Mouse (Mus musculus): ENCODE data around the gene Mta2.
A peak's percentile ranks its signal among the peaks of the same experiment; 100 is the strongest.

Mta2 gene

DNA sequence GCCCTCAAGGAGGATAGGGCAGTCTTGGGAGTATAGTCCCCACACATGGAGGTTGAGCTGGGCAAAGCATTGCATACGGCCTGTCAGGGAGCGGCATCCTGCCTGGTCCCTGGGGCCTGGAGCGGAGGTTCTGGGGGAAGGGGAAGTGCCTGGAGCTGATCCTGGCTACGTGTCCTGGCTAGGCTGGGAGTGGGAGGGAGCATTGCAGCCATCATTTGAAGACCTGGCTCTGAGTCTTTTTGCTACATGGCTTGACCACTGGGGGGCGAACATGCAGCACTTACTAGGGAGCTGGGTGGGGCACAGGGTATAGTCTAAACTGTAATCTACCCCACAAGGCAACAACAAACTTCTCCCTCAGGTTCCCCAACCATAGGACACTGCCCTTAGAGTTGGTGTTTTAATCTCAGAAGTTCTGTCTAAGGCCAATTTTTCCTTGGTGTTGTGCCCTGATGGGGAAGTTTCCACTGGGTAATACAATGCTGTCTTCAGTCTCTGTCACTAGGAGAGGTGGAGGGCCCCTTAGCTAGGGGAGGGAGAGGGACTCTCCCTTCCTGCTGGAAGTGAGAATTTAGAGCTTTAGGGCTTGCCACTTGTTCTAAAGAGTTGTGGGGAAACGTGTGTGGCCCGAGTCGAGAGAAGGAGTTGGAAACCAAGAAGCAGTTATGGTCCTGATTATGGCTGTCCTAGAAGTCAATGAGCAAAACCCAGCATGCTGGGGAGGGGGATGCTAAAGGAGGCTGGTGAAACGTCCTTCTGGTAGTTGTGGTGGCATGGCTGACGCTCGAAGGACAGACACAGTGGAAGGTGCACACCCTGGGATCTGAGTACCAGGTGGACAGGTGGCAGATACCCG, 51.3 kb downstream of the Mta2 start:
- DNase-seq (ENCODE audit: low read depth): peak; percentile 71

DNA sequence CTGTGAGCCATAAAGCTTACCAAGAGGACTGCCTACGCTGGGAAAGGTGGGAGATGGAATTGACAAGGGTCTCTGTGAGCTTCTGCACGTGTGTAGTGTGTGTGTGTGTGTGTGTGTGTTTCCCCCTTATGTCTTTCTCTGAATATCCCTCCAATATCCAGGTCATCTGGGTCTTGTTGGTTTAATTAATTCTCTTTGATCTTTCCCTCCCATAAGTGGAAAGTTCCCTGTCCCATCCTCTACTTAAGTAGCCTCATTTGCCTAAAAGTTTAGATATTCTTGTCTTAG, 51.9 kb downstream of the Mta2 start:
- DNase-seq (ENCODE audit: low read depth): no peak

DNA sequence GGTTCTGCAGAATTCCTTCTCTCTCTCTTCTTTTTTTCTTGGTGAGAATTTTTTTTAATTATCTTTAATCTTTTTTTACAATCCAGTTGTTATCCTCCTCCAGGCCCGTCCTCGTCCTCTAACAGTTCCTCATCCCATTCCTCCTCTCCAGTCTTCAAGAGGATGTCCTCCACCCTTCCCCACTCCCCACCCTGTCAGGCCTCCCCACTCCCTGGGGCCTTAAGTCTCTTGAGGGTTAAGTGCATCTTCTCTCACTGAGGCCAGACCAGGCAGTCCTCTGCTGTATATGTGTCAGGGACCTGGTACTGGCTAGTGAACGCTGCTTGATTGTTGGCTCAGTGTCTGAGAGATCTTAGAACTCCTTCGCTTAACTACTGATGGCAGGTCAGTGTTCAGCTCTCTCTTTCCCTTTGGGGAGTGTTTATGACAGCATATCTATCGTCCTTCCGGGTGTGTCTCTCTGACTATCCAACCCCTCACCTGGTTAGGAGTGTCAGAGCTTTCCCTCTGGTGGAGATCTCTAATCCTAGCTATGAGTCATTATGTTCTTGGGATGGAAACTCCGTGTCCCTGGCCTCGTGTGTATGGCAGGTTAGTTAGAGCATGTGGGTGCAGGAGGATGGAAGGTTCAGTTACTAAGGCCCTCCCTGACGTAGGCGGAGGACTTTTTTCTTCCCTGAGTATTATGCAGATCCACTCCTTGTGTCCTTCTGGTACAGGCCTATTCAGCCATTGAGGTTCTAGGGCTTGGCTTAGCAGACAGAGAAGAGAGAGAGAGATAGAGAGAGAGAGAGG, 53.3 kb downstream of the Mta2 start:
- DNase-seq (ENCODE audit: low read depth): no peak

DNA sequence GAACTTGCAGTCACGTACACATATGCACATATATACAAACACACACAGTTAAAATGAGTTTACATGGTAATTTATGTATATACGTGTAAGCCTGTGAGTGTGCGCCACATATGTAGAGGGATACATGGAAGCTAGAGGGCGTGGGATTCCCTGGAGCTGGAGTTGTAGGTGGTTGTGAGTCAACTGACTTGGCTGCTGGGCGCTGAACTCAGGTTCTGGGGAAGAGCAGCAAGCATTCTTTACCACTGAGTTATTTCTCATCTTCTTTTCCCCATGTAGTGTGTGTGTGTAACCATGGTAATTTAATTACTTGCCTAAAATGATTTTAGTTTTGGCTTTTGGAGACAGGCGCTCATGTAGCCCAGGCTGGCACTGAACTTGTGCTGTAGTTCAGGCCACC, 54.9 kb downstream of the Mta2 start:
- no peak for DNase-seq (ENCODE audit: low read depth)

DNA sequence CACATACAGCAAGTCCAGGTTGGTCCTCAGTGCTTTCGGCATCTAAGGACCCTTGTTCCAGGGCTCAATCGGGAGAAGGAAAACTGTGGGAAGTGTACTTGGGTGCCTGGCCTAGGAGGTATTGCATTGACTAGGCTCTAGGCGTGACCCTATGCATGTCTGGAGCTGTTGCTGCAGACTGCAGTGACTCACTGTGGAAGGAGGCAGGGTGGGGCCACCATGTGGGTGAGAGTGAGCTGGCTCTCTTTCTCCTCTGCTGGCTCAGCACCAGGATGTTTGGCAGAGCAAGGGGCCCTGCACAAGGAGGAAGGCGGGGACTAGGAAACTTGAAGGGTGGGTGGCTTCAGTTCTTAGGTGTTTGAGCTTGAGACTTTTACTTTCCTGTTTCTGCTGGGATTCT, 55.9 kb downstream of the Mta2 start:
- peak; percentile 47 for DNase-seq (ENCODE audit: low read depth)

DNA sequence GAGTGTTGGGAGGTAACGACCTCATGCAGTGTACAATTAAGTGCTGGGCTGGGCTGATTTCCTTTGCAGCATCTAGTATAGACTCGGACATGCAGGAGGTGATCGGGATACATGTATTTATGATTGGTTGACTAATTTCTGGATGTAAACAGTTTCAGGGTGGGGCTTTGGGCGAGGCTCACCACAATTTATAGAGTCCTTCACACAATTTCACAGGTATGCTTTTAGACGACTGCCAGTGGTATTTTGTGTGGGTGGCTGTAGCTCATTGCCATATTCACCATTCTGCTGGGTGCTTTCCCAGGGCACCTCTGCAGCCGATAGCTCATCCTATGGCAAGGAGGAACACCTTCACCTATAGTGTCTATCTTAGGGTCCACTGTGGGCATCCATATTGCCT, 56.9 kb downstream of the Mta2 start:
- no peak for DNase-seq (ENCODE audit: low read depth)

DNA sequence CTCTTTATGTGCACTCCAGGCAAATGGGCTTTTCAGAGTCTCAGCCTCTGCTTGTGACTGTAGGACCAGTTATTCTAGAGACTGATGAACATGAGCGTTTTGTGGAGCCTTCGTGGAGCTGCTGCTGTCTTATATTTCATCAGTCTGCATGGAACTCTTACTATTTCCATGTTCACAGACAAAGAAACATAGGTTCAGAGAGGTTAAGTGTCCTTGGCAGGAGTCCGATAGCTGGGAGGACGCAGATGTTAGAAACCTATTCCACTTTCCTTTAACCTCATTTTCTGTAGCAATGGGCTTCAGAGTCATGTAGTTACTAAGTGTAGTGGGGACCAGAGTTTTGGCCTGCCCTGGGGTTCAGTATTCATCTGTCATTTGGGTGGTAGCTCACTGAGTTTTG, 57.5 kb downstream of the Mta2 start:
- no peak for DNase-seq (ENCODE audit: low read depth)
